Mouse (Mus musculus) stomach, postnatal 0 days (tissue): ENCODE measurements around the gene Npw.

Source experiments
- CTCF ChIP-seq: IDR thresholded peaks from 2 replicates; pipeline ENCODE4 v1.5.1; 2016; ENCODE audit warnings: antibody characterized with exemption, low read depth, mild to moderate bottlenecking, moderate library complexity
- EP300 ChIP-seq: optimal IDR thresholded peaks from 2 replicates; pipeline ENCODE3; 2016; ENCODE audit warnings: antibody characterized with exemption

- TF ChIP-seq CTCF = no peak
- TF ChIP-seq EP300 = no peak
Observed at GRCm38 (mm10) chr17:24642791-24643343, 15.4 kb downstream of the Npw start.
